Mouse (Mus musculus) C2C12 (cell line): Measurements from ENCODE around the gene Maff. TPM values are rescaled to one million over a fixed set of nuclear protein-coding genes. Genes with fewer than 3 reads are reported as not detected.

ENCODE experiments used
- H3K27me3 ChIP-seq: one replicate; pipeline ENCODE4 v1.6.1; 2011; ENCODE audit not compliant: control insufficient read depth, insufficient read depth, insufficient read length
- H3K36me3 ChIP-seq: one replicate; pipeline ENCODE4 v1.6.1; 2011; ENCODE audit not compliant: control insufficient read depth, insufficient read depth
- H3K4me3 ChIP-seq: one replicate; pipeline ENCODE4 v1.5.1; 2011; ENCODE audit warnings: mild to moderate bottlenecking, control low read depth; ENCODE audit not compliant: poor library complexity, insufficient read depth, severe bottlenecking
- H3K79me2 ChIP-seq: one replicate; pipeline ENCODE4 v1.6.1; 2011; ENCODE audit not compliant: control insufficient read depth, insufficient read depth
- H3K79me3 ChIP-seq: one replicate; pipeline ENCODE4 v1.6.1; 2011; ENCODE audit warnings: low read depth, control low read depth
- H3ac ChIP-seq: one replicate; pipeline ENCODE3; 2011; ENCODE audit warnings: low read depth; ENCODE audit not compliant: control insufficient read depth, insufficient read length
- CEBPB ChIP-seq: IDR thresholded peaks from one replicate; pipeline ENCODE4 v1.6.1; 2011; ENCODE audit warnings: low read depth, mild to moderate bottlenecking, control low read depth, moderate library complexity
- CTCF ChIP-seq: IDR thresholded peaks from one replicate; pipeline ENCODE4 v1.5.1; 2011; ENCODE audit not compliant: control insufficient read depth, insufficient read depth, insufficient read length
- FOSL1 ChIP-seq: IDR thresholded peaks from one replicate; pipeline ENCODE4 v1.8.0; 2011; ENCODE audit warnings: mild to moderate bottlenecking, low read length; ENCODE audit not compliant: poor library complexity, insufficient read depth, severe bottlenecking
- MAX ChIP-seq: IDR thresholded peaks from one replicate; pipeline ENCODE4 v1.6.1; 2011; ENCODE audit warnings: mild to moderate bottlenecking, control low read depth
- MYOD1 ChIP-seq: IDR thresholded peaks from one replicate; pipeline ENCODE4 v1.6.1; 2011; ENCODE audit warnings: low read depth; ENCODE audit not compliant: control insufficient read depth, insufficient read length
- MYOG ChIP-seq: IDR thresholded peaks from one replicate; pipeline ENCODE4 v1.6.1; 2011; ENCODE audit not compliant: control insufficient read depth, insufficient read length; ENCODE audit errors: extremely low read depth
- USF1 ChIP-seq: IDR thresholded peaks from one replicate; pipeline ENCODE4 v1.6.1; 2011; ENCODE audit warnings: low read depth, mild to moderate bottlenecking, control low read depth, moderate library complexity
- polyA plus RNA-seq: library from polyadenylated mRNA; unstranded; fragments of >200 nt; fragmentation: generic; extraction: Trizol; gene quantifications from one replicate; pipeline ENCODE4 v1.2.1, GENCODE M21; 2012; ENCODE audit warnings: missing spikeins

Gene Maff
- polyA plus RNA-seq, 1 experiment = 24.8 TPM

DNA sequence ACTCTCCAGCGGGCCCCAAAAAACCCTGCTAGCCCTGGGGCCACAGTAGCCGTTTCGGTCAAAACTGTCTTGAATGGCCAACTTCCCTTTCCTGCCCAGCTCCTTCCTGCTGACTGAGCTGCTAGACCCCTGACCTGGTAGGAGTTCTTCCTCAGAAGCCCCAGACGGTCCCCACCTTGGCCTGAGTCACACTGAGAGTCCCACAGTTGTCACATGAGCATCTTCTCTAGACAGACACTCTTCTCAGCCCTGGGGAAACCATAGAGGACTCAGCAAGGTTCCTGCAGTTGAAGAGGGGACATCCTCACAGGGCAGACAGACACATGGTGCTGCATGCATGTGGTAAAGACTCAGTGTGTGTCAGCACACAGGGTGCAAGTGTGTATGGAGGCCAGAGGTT is 8.2 kb downstream of the Maff start:
- Histone ChIP-seq H3K79me2 (peaks cover 64% of the 10 kb centered on the region), H3K36me3 (peaks cover 36% of the 10 kb centered on the region), H3ac (no peak overlapping the region), H3K79me3 (peaks cover 15% of the 10 kb centered on the region), H3K4me3 (no peak overlapping the region), H3K27me3 (no peaks in the 10 kb centered on the region)
- TF ChIP-seq USF1 (no peak), CTCF (no peak), FOSL1 (no peak), MYOG (no peak), MAX (no peak), CEBPB (no peak), MYOD1 (no peak)

DNA sequence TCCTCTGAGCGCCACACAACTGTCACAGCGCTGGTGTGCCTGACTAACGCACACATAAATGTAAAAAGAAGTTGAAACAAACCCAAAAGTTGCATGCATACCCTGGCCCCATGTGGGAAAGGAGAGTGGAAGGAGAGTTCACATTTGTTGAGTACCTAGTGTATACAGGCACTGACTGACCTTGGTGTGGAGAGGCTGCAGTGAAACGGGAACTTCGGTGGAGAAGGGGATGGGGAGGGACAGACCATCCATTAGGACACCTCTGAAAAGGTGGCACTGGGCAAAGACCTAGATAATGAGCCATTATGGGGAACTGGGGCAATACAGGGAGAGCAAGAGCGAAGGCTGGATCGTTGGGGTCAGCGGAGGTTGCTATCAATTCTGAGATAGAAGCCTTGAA is 10.1 kb downstream of the Maff start:
- Histone ChIP-seq H3K36me3 (peaks cover 52% of the 10 kb centered on the region), H3K79me3 (peaks cover 6% of the 10 kb centered on the region), H3K27me3 (no peaks in the 10 kb centered on the region), H3K4me3 (no peak overlapping the region), H3K79me2 (peaks cover 46% of the 10 kb centered on the region), H3ac (no peak overlapping the region)
- TF ChIP-seq MYOG = no peak
- TF ChIP-seq CEBPB = no peak
- no peak for TF ChIP-seq FOSL1
- TF ChIP-seq USF1 = no peak
- TF ChIP-seq CTCF = no peak
- no peak for TF ChIP-seq MYOD1
- no peak for TF ChIP-seq MAX

DNA sequence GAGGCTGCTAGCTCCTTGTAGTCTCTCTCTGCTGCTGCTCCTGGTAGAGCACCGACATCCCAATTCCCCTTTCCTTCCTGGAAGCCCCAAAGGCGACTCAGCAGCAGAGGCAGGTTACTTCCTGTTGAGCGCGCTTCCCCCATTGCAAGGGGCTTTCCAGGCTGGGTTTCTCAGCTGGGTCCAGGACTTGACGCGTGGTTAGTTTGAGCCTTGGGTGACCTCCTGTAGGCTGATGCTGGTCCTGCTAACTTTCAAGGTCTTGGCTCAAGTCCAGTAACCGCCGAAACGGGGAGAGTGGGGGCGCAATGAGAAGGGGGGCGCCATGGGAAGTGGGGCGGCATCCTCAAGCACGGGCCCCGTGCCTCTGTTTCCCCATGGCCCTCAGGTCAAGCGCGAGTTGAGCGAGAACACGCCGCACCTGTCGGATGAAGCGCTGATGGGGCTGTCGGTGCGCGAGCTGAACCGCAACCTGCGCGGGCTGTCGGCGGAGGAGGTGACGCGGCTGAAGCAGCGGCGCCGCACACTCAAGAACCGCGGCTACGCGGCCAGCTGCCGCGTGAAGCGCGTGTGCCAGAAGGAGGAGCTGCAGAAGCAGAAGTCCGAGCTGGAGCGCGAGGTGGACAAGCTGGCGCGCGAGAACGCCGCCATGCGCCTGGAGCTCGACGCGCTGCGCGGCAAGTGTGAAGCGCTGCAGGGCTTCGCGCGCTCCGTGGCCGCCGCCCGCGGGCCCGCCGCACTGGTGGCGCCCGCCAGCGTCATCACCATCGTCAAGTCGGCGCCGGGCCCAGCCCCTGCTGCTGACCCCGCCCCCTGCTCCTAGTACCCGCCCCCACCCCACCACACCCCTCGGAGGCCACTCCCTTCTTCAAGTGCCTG is 10.9 kb downstream of the Maff start:
- TF ChIP-seq MAX = no peak
- TF ChIP-seq CEBPB = no peak
- TF ChIP-seq USF1 = no peak
- TF ChIP-seq FOSL1 = no peak
- no peak for TF ChIP-seq CTCF
- no peak for TF ChIP-seq MYOD1
- TF ChIP-seq MYOG = no peak
- Histone ChIP-seq H3ac (no peak overlapping the region), H3K79me2 (peaks cover 39% of the 10 kb centered on the region), H3K4me3 (no peak overlapping the region), H3K79me3 (peaks cover 6% of the 10 kb centered on the region), H3K27me3 (no peaks in the 10 kb centered on the region), H3K36me3 (peaks cover 59% of the 10 kb centered on the region)

DNA sequence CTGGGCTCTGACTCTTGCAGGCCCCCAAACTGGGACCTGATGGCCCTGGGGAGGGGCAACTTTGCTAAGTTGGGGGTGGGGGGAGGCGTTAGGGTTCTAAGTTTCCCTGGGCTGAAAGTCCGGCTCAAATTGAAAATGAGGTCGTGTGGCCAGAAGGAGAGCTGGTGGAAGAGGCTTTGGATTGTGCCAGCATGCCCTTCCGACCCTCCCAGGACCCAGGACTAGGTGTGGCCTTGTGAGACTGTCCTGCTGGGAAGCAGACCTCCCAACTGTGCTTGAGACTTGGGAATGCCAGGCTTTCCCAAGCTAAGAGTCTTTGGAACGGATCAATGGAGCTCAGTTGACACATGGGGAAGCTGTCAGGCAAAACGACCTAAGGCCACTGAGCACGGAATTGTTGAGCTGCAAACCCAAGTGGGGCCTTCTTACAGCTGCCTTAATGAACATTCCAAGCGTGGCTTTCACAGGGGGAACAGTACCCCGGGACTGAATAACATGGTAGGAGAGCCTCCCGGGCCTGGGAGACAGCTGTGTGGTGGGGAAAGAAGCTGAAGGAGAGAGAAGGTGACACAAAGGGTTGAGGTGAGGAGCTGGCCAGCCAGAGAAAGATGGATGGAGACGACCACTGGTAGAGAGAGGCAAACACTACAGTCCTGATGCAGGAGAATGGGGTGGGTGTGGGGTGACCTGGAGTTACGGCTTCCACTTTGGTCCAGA is 11.7 kb downstream of the Maff start:
- TF ChIP-seq MYOD1 = no peak
- no peak for TF ChIP-seq MYOG
- TF ChIP-seq FOSL1 = no peak
- no peak for TF ChIP-seq USF1
- no peak for TF ChIP-seq MAX
- no peak for TF ChIP-seq CEBPB
- TF ChIP-seq CTCF = no peak
- H3K79me3 ChIP-seq = peaks cover 5% of the 10 kb centered on the region
- peaks cover 30% of the 10 kb centered on the region for H3K79me2 ChIP-seq
- H3ac ChIP-seq = no peak overlapping the region
- H3K27me3 ChIP-seq = no peaks in the 10 kb centered on the region
- no peak overlapping the region for H3K4me3 ChIP-seq
- H3K36me3 ChIP-seq = peaks cover 66% of the 10 kb centered on the region

DNA sequence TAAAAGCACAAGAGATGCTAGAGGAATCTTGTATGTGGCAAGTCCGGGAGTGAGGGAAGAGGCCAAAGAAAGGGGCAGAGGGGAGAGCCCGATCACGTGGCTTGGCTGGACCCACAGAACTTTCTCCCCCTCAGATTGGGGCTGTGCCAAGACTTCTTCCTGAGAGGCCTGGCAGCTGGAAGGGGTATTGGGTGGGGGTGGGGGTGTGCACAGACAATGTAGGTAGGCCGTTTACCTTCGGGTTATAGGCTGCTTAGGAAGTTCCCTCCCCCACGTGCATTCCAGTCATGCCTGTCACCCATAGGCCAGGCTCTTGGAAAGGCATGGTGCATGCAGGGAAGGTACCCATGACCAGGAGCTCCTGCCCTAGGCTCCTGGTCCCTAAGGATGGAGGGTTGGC is 13.5 kb downstream of the Maff start:
- peaks cover 15% of the 10 kb centered on the region for H3K79me2 ChIP-seq
- no peaks in the 10 kb centered on the region for H3K27me3 ChIP-seq
- H3K36me3 ChIP-seq = peaks cover 83% of the 10 kb centered on the region
- H3ac ChIP-seq = no peak overlapping the region
- H3K4me3 ChIP-seq = no peak overlapping the region
- TF ChIP-seq USF1 = no peak
- no peak for TF ChIP-seq MYOD1
- no peak for TF ChIP-seq CEBPB
- no peak for TF ChIP-seq MYOG
- no peak for TF ChIP-seq CTCF
- TF ChIP-seq MAX = no peak
- TF ChIP-seq FOSL1 = no peak
- peaks cover 5% of the 10 kb centered on the region for H3K79me3 ChIP-seq
